Comparison of ENCODE assay signal across 10 mouse cellular contexts in genomic region chr1:139346602-139347371, GRCm38 (mm10). TPM values are rescaled to one million over a fixed set of nuclear protein-coding genes. Genes with fewer than 3 reads are reported as not detected.
DNase-seq lines count a peak whose midpoint lies in the region; ATAC-seq lines count a peak whose summit lies in the region.
"Had no signal": no experiment of that assay in that cellular context is flagged by ENCODE, and none has a peak within 500 bp of the region (broad histone marks: within the 10 kb centered on the region; RNA-seq: fewer than 3 reads in every experiment).

No protein-coding gene starts in this region.

- H3K4me2 ChIP-seq in limb, embryonic 13.5 days (replicated peaks): no peak overlapping the region
- H3K4me2 ChIP-seq in hindbrain, embryonic 11.5 days (replicated peaks; ENCODE audit: low read depth, low read length): no peak overlapping the region

- H3K4me1 ChIP-seq in limb, embryonic 13.5 days: peaks cover 7% of the 10 kb centered on the region; the same call in 1 of the 2 replicates
- 0 out of 2 replicates have a peak, but pooled peaks cover 5% of the 10 kb centered on the region for H3K4me1 ChIP-seq in limb, embryonic 10.5 days
- H3K4me1 ChIP-seq in hindbrain, embryonic 11.5 days (replicated peaks; ENCODE audit: control insufficient read depth, insufficient read depth, low read length): peaks cover 6% of the 10 kb centered on the region

- H3K36me3 ChIP-seq in limb, embryonic 13.5 days: no peaks in the 10 kb centered on the region
- H3K36me3 ChIP-seq in limb, embryonic 10.5 days: no peaks in the 10 kb centered on the region
- H3K36me3 ChIP-seq in hindbrain, embryonic 11.5 days (ENCODE audit: control insufficient read depth, insufficient read depth, low read length): no peaks in the 10 kb centered on the region

- no peaks in the 10 kb centered on the region for H3K27me3 ChIP-seq in limb, embryonic 13.5 days
- H3K27me3 ChIP-seq in limb, embryonic 10.5 days (ENCODE audit: low read depth, poor library complexity, severe bottlenecking): no peaks in the 10 kb centered on the region
- no peaks in the 10 kb centered on the region for H3K27me3 ChIP-seq in hindbrain, embryonic 11.5 days (ENCODE audit: control insufficient read depth, insufficient read depth, low read length)

- no peak overlapping the region for H3K4me3 ChIP-seq in limb, embryonic 13.5 days
- H3K4me3 ChIP-seq in limb, embryonic 10.5 days: no peak overlapping the region
- H3K4me3 ChIP-seq in hindbrain, embryonic 11.5 days (ENCODE audit: low read depth, low read length): no peak overlapping the region

- no peaks in the 10 kb centered on the region for H3K9me3 ChIP-seq in limb, embryonic 13.5 days
- H3K9me3 ChIP-seq in limb, embryonic 10.5 days (replicated peaks): no peaks in the 10 kb centered on the region
- H3K9me3 ChIP-seq in hindbrain, embryonic 11.5 days (ENCODE audit: control insufficient read depth, low read length): no peaks in the 10 kb centered on the region

- no peak overlapping the region for H3K27ac ChIP-seq in limb, embryonic 13.5 days
- no peak overlapping the region for H3K27ac ChIP-seq in limb, embryonic 10.5 days
- H3K27ac ChIP-seq in hindbrain, embryonic 11.5 days (ENCODE audit: low read depth, low read length): peak overlapping the region; percentile 45; the same call in 1 of the 2 replicates

- H3K9ac ChIP-seq in limb, embryonic 13.5 days: no peak overlapping the region
- no peak overlapping the region for H3K9ac ChIP-seq in hindbrain, embryonic 11.5 days (ENCODE audit: low read depth, low read length)

- DNase-seq in limb, embryonic 10.5 days (ENCODE audit: low spot score): no peak
- peak; percentile 23 for DNase-seq in hindbrain, embryonic 11.5 days (ENCODE audit: low spot score)
- peak; percentile 11 for DNase-seq in mesoderm, embryonic 11.5 days (ENCODE audit: low read depth, low spot score)
- peak; percentile 40 for DNase-seq in right cerebral cortex, postnatal 4 days
- DNase-seq in yolk sac, embryonic 10.5 days (ENCODE audit: low spot score): no peak
- no peak for DNase-seq in lung, postnatal 25 days (ENCODE audit: low spot score)
- no peak for DNase-seq in kidney, postnatal 14 days
- DNase-seq: lung, postnatal 4 days; thymus, adult 2 months had no signal

- peak; percentile 36; the same call in 1 of the 2 replicates for ATAC-seq in limb, embryonic 13.5 days (ENCODE audit: low FRiP score, low read depth)
- ATAC-seq in hindbrain, embryonic 11.5 days (ENCODE audit: low FRiP score): peak; percentile 72

- 57% methylated on average over 11 of the region's 11 CpGs for WGBS in limb, embryonic 13.5 days
- 78% methylated on average over 11 of the region's 11 CpGs for WGBS in limb, embryonic 10.5 days
- 54% methylated on average over 11 of the region's 11 CpGs for WGBS in hindbrain, embryonic 11.5 days

RNA-seq across cellular contexts. Expression of gene Crb1, which starts 30.1 kb away (rescaled TPM):
- polyA plus RNA-seq in limb, embryonic 13.5 days (2015; fragmentation: Nextera tagmentation; extraction: Ambion mirVana): 0.08 TPM in 1 of 2 replicates, not detected in the other
- polyA plus RNA-seq in limb, embryonic 10.5 days (2016; fragmentation: Nextera tagmentation; extraction: Ambion mirVana): 0.44 and 0.46 TPM in 2 replicates
- polyA plus RNA-seq in hindbrain, embryonic 11.5 days (2014; fragmentation: Nextera tagmentation; extraction: Ambion mirVana): 1.8 and 3.0 TPM in 2 replicates

Comparison
In these comparisons a context has a peak if more than half of its experiments do, and no peak if none do; other contexts are left out.
1. DNase-seq: peak in hindbrain, embryonic 11.5 days (single experiment), mesoderm, embryonic 11.5 days (single experiment) and right cerebral cortex, postnatal 4 days (single experiment); none in limb, embryonic 10.5 days (single experiment), yolk sac, embryonic 10.5 days (single experiment), lung, postnatal 25 days (single experiment) and kidney, postnatal 14 days (single experiment).